Mouse (Mus musculus): ENCODE measurements at regions not wholly inside any gene's neighbourhood (a gene's known extent, or its start where the extent isn't known, plus 50 kb on each side); places are given as distances from the start of the nearest gene placed in this dataset.

DNA sequence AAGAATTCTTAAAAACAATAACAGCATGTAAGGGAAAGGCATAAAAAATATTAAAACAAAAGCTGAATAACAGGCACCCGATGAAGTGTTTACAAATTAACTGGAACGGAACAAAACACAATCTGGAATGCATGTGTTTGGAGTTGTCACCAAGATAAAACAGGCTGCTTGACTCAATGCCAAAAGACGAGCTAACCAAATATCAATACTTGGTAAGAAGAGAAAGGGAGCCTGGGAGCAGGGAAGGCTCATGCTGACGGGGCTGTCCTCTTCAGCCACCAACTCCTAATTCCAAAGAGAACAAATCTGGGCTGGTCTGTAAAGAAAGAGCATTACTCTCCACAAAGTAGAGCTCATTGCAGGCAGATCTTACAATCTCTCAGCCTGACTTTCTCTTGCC is 545.4 kb upstream of the Zic4 start:
- ATAC-seq (replicated peaks; ENCODE audit: insufficient number of reproducible peaks, low FRiP score, low TSS enrichment, poor library complexity, severe bottlenecking) = no peak

DNA sequence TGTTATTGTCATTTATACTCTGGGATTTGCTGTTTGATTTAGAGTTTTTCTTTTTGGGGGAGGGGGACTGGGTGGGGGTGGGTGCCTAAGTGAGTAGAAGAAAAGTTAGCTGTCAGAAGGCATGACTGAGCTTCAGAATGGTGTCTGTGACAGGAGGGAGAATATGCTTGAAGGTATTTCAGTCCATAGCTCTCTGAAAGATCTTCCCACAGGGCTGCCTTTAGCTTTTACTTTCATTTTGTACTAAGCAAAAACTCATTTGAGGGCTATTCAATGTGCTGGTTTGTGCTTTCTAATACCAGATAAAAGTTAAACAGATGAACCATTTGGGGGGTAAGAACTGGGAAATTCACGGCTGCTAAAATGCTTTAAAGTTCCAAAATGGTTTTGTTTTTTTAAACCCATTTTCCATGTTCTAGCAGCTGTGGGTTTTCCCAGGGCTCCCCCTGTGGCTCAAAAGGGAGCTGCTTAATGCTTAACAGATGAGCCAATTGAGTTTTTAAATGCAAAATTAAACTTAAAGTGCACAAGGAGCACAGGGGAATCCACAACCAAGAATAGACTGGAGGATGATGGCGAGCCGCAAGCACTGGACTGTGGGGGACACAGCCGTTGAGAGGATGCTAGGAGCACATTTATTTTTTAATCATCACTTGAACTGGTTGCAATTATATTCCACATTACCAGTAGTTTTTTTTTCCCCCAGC is 538.5 kb upstream of the Zic4 start:
- ATAC-seq (replicated peaks; ENCODE audit: insufficient number of reproducible peaks, low FRiP score, low TSS enrichment, poor library complexity, severe bottlenecking) = no peak

DNA sequence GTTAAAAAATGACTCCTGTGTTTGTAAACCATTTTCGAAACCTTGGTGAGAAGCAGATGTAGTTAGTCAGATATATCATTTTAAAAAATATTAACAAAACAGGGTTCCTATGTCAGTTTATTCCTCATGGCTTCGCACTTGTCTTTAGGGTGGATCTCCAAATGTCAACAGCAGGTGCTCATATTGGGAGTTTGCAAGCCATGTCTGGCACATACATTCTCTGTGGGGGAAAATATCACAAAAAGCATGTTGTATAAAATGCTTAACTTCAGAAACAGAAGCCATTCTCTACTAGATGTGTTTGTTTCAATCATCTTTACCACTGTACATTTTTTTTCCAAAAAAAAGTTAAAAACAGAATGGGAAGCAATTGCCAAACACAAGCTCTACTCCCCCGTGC is 534.7 kb upstream of the Zic4 start:
- ATAC-seq (replicated peaks; ENCODE audit: insufficient number of reproducible peaks, low FRiP score, low TSS enrichment, poor library complexity, severe bottlenecking) = no peak

DNA sequence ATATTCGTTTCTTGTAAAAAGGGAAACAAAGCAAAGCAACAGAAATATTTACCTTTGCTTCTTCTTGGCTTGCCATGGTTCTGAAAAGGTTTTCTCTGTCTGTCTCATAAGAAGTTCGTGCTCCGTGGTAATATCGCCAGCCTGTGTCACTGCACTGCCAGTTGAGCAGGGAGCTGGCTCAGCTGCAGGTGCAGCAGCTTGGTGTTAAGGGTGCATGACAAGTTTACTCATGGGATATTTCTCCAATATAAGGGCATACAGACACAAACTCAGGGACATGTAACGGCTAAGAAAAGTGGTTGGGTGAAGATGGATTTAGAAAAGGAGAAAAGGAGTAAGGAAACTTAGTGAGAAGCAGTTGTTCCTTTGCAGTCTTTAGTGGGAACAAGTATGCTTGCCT is 533.5 kb upstream of the Zic4 start:
- no peak for ATAC-seq (replicated peaks; ENCODE audit: insufficient number of reproducible peaks, low FRiP score, low TSS enrichment, poor library complexity, severe bottlenecking)

DNA sequence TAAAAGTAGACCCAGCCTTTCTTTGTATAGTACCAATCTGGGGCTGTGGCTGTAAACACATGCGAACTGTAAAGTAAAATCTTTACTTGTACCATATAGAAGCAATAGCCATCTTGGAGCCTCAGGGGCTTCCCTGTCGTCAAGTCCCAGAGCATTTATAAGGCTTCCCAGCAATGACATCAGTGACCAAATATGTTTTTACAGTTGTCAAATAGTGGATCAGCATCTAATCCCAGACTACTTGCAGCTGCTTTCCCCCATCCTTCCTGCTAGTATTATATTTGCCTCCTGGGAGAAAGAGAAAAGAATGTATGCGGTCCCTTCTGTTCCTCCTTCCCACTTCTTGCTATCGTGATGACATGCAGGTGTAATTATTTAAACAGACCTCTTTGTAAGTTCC is 531.5 kb upstream of the Zic4 start:
- no peak for ATAC-seq (replicated peaks; ENCODE audit: insufficient number of reproducible peaks, low FRiP score, low TSS enrichment, poor library complexity, severe bottlenecking)

DNA sequence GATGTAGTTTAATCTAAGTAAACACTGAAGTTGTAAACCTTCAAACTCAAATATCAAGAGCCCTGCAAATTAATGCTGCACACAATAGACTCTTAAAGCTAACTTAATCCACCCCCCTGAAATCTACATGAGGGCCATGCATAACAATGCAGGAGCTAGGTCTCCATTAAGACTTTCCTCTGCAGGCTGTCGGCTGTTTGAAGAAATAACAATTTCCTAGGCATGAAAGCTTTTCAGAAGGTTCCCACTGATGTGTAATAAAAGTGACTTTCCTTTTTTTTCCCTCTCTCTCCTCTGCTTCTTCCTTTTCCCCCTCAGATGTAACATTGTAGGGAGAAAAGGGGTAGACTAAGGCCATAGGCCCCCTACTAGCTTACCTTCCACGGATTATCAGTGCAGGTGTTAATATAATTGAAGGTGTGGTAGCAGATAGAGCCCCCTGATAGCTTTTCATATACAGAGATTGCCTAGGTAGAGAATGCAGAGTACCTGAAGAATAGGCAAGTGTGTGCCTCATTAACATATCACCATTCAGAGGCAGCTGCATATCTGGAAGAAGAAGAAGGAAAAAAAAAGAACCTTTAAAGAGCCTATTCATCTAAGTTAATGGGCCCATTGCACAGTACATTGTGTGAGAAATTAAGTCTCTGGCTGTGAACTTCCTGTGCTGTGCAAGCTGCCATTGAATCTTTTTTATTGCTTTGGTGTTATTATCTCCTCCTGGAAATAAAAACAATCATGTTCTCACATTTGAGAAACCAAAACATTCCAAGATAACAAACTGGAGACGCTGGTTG is 528.3 kb upstream of the Zic4 start:
- ATAC-seq (replicated peaks; ENCODE audit: insufficient number of reproducible peaks, low FRiP score, low TSS enrichment, poor library complexity, severe bottlenecking) = no peak

DNA sequence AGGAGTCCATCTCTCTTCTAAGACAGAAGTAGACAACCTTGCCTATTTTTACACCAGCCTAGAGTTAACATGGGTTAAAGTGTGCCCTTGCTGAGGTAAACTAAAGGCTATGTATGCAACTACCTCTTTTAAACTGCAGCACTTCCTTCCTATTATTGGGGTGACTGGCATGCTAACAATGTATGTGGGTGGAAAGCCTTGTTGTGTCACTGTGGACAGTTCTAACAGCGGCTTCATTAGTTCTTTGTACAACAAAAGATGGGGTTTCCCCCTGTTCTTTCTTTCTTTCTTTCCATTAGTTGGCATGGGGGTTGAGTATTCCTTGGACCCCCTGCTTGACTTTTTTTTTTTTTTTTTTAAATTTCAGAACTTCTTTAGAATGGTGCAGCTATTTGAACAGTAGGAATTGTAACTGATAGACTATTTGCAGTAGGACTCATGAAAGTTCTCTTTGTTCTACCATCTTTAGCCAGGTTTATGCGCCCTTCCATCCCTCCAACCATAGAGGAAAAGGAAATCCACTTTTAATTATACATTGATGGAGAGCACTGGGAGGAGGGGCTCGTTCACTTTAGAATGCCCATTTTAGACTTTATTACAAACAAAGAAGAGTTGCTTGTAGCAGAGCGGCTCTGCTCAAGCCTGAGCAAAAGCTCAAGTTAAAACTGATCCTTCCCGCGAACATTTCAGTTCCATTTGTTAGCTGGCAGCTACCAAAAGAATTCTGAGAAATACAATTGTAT is 523.9 kb upstream of the Zic4 start:
- no peak for ATAC-seq (replicated peaks; ENCODE audit: insufficient number of reproducible peaks, low FRiP score, low TSS enrichment, poor library complexity, severe bottlenecking)

DNA sequence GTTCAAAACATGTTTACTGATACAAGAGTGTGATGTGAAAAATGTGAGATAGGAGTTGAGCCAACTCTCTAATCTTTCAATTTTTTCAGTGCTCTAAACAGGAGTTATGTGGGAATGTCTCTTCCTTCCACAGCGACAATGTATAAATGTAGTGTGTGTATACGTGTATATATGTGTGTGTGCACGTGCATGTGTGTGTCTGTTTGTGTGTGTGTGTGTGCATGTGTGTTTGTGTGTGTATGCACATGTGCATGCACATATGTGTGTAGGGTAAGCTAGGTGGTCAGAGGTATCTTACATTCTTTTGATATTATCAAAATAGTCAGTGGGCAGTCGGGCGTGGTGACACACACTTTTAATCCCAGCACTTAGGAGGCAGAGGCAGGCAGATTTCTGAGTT is 511.2 kb upstream of the Zic4 start:
- no peak for ATAC-seq (replicated peaks; ENCODE audit: insufficient number of reproducible peaks, low FRiP score, low TSS enrichment, poor library complexity, severe bottlenecking)

DNA sequence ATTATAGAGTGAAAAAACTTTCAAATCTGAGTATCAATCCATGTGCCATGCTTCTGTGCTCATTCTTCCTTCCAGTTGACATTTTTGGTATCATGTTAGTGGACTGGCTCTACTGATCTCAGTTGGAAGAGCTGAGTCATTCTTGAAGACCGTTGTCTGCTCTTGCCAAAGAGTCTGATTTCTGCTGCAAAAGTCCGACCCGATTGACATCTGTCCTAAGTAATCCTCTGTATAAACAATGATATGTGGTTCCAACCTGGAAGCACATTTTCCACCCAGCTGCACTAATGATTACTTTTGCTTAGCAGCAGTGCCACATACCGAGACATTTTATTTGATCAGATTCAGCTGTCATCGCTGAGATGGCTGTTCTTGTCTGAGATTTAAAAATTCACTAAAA is 490.6 kb upstream of the Zic4 start:
- no peak for ATAC-seq (replicated peaks; ENCODE audit: insufficient number of reproducible peaks, low FRiP score, low TSS enrichment, poor library complexity, severe bottlenecking)

DNA sequence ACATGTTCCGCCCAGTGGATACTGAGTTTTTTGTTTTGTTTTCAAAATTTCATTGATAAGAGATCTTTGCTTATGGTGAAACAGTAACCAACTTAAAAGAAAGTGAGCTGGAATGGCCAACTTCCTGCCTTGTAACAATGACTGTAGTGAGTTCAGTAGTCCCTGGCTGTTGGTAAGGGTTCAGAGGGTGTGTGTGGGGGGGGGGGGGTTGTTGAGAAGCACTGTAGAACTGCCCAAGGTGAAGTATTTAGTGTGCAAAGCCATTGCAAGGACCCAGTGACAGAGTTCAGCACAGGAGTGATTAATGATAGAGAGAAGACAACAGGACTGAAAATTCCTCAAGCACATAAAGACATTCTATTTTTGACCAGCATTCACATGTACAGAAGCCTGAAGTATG is 477.7 kb upstream of the Zic4 start:
- no peak for ATAC-seq (replicated peaks; ENCODE audit: insufficient number of reproducible peaks, low FRiP score, low TSS enrichment, poor library complexity, severe bottlenecking)

DNA sequence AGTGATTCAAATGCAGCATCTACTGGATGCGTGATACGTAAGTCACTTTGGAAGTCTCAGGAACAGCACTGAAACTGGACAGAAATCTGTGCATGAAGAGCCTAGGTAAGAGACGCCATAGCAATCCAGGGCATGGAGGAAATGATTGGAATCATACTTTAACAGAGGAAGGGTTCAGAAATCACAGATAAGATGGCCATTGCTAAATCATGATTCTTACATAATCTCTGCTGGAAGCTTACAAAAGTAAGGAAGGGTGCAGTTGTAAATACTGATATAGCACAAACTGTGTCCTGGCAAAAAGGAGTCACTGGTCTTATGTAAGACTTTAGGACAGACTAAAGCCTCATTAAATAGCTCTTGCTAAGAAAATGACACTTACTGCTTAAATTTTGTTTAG is 474.8 kb upstream of the Zic4 start:
- no peak for ATAC-seq (replicated peaks; ENCODE audit: insufficient number of reproducible peaks, low FRiP score, low TSS enrichment, poor library complexity, severe bottlenecking)

DNA sequence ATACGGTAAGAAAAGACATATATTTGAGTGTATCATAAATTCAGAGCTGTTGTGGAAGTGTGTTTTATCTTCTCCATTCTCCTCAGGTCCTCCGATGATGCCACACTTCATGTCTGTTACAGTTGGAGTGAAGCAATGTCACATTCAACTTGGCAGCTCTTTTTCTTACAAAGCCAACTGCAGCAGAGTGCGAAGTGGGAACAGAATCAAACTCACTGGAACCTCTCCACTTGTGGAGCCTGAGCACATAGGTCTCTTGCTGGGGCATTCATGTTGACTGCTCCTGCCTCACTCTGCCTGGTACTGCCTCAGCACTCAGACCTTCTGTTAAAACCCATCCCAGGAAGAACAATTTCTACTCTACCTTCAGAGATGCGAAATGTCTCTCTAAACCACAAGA is 471.4 kb upstream of the Zic4 start:
- ATAC-seq (replicated peaks; ENCODE audit: insufficient number of reproducible peaks, low FRiP score, low TSS enrichment, poor library complexity, severe bottlenecking) = no peak

DNA sequence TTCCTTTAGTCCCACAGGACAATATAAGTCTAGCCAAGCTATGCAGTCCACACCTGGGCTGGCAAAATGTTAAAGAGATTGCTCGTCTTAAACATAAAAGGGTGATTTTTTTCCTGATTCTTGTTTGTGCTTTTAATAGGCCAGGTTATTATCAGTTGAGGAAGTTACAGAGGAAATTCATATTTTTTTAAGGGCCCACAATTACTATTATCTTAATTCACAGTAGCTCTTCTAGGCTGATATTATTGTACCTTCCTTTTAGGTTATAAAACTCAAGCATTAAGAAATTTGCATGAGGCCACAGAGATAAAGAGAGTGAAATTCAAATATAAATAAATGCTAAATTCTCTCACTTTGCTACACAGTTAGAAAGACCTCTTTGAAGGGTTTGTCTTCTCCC is 469.4 kb upstream of the Zic4 start:
- no peak for ATAC-seq (replicated peaks; ENCODE audit: insufficient number of reproducible peaks, low FRiP score, low TSS enrichment, poor library complexity, severe bottlenecking)

DNA sequence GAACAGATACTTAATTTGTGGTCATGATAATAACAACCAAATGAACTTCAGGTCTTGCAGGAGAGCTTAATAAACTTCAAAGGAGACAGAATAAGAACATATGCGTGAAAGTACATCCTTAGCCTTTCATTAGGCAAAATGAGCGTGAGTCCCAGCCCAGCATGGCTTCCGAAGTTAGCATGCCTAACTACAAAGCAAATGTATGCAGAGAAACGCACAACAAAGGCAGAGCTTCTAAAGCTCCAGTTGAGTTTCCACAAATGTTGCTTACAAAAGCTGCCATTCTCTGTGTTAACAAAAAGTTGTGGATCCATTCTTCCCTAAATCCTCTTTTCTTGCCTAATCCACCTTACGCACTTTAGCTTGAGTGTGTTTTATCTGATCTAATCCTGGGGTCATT is 458.7 kb upstream of the Zic4 start:
- no peak for ATAC-seq (replicated peaks; ENCODE audit: insufficient number of reproducible peaks, low FRiP score, low TSS enrichment, poor library complexity, severe bottlenecking)

DNA sequence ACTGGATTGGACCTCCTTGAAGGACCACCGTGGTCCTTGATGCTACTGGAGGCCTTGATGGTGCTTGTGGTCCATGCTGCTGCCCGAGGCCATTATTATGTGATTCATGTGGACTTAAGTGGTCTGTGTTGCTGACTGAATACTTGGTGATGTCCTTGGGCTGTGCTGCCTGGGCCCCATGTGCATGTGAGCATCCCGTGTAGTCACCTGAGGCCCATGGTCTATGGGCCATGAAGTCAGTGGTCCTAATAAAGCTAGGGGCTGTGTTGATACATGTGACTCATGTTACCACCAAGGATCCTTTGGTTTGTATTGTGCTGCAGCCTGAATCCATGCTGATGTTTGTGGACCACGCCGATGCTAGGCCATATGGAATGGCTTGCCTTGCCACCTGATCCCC is 456.1 kb upstream of the Zic4 start:
- 0 out of 2 replicates have a peak, but pooled peaks have one; percentile 22 for ATAC-seq (replicated peaks; ENCODE audit: insufficient number of reproducible peaks, low FRiP score, low TSS enrichment, poor library complexity, severe bottlenecking)

DNA sequence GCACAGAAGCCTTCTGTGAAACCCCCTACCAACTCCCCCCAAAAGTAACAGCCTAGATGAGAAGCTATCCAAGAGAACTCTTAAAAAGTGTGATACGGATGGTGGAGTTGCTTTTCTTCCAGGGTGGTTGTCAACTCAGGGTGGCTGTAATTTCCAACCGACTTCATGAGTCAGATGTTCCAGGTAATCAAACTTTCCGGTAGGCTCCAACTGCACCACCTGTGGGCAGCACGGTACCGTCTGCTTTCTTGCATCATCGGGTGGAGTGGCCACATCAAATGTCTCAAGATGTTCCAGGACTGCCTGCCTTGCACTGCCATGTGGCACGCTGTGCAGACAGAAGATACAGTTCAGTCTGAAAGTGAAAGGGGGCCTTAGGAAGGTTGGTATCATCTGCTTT is 455.5 kb upstream of the Zic4 start:
- no peak for ATAC-seq (replicated peaks; ENCODE audit: insufficient number of reproducible peaks, low FRiP score, low TSS enrichment, poor library complexity, severe bottlenecking)

DNA sequence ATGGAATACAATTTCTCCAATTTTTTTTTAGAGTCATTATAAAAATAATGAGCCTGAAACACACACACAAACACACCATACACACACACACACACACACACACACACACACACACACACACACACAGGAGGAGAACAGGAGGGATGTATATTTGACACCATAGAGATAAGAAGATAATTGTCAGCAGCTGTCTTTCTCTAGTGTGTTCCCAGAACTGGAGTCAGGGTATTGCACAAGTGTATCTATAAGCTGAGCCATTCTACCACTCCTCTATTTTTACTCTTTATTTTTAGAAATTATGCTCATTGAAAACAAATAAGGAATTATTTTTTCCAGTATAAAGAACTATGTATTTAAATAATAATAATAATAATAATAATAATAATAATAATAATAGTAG is 407.6 kb upstream of the Zic4 start:
- ATAC-seq (replicated peaks; ENCODE audit: insufficient number of reproducible peaks, low FRiP score, low TSS enrichment, poor library complexity, severe bottlenecking) = no peak

DNA sequence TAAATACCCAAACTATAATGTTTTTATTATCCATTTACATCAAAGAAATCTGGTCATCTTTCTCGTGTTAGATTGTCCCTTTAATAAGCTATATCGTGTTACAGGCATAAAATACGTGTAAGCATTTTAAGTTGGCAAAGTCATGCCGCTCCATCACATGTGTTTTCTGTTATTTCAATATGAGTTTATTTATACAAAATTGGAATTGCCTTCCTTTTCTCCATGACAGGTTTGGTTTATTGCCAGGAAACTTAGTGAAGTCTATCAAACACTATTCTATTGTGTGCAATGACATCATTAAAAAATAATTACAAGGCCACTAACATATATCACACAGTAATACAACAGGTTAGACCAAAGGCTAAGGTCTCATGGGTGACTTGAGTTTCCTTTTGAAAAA is 400.8 kb upstream of the Zic4 start:
- ATAC-seq (replicated peaks; ENCODE audit: insufficient number of reproducible peaks, low FRiP score, low TSS enrichment, poor library complexity, severe bottlenecking) = no peak

DNA sequence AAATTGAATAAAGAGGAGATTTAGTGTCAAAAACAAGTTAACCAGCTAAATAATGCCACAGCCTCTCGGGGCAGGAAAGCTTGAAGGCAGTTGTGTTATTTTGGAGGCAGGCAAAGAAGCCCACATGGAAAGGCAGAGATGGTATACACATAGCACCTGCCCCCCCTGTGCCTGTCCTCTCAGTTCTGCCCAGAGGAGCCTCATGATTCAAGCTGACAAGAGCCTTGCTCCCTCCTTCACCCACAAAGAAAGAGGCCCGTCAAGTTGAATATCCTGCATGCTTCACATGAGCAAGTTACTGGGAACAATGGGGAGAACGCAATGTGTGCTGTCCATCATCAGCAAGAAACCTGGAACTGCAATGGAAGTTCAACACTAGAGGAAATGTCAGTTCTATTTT is 398.2 kb upstream of the Zic4 start:
- no peak for ATAC-seq (replicated peaks; ENCODE audit: insufficient number of reproducible peaks, low FRiP score, low TSS enrichment, poor library complexity, severe bottlenecking)

DNA sequence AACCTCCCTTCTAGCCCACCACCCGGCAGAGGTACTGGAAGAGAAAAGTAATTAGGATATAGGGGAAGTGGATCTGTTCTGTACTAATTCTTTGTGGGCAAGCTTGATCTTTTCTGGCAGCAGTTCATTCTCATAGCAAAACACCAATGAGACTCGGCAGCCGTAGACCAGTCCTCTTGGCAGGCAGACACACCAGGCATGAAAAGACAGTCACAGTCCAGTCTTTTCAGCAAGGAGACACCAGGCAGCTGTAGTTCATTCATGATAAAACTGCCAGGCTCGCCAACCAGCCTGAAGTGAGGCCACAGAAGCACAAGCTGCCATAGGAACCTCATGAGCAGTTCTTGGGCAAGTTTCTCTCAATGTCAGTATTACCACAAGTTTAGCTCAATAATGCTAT is 383.5 kb upstream of the Zic4 start:
- no peak for ATAC-seq (replicated peaks; ENCODE audit: insufficient number of reproducible peaks, low FRiP score, low TSS enrichment, poor library complexity, severe bottlenecking)
